Mouse (Mus musculus): ENCODE data around the gene Asap2. TPM values are rescaled to one million over a fixed set of nuclear protein-coding genes. Genes with fewer than 3 reads are reported as not detected.

Asap2 gene
- total RNA-seq, 2 experiments from 2014 or later = 38.6 to 40.1 TPM

DNA sequence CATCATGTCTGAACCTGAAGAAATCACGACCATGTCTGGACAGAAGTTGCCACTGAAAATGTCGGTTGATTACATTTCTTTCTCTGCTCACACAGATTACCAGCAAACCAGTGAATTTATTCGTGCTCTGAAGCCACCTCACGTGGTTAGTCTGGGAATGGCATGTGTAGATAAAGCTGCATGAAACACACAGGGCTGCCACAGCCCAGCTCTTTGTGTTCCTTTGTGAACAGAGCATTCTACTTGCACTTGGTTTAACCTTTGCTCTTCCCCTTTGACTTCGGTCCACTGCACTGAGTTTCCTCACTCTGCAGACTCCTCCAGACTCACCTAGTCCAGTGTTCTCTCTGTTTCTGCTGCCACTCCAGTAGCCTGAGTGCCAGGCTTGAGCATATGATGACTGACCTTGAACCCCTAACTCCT is 312.1 kb downstream of the Asap2 start:
- no peak for TF ChIP-seq CTCF (conservative IDR thresholded peaks at IDR 0.05)
- no peak for DNase-seq (ENCODE audit: low spot score in 2 of 2)
- H3K27ac ChIP-seq = no peak overlapping the region
- H3K4me3 ChIP-seq = no peak overlapping the region

DNA sequence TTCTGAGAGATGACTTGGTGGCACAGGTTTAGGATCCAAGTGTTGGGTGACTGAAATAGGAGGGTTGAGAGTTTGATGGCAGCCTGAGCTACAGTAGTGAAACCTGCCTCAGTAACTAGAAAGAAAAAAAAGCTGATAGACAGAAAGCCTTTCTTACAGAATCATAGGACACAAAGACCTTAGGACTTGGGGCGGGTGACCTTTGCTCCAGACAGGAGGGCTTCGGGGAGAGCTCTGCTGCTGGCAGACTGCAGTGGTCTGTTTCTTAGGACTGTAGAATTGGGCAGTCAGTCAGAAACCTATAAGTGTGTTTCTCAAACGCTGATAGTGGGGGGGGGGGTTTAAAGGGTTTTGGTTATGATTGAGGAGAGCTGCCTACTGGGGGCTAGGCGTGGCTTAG is 315.5 kb downstream of the Asap2 start:
- TF ChIP-seq CTCF (conservative IDR thresholded peaks at IDR 0.05) = no peak
- H3K27ac ChIP-seq = no peak overlapping the region

DNA sequence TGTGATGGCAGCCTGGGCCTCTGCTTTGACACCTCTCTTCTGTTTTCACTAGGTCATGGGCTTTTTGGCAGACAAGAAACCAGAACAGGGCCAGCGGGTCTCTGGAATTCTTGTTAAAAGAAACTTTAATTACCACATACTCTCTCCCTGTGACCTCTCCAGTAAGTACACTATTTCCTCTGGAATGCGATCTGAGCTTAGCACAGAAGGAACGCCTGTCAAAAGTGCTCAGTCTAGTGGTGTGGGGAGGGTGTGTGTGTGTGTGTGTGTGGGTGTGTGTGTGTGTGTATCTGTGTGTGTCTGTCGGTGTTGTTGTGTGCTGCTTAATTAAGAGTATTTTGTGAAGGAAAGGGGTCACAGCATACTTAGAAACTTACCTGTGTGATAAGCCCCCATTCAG is 316.5 kb downstream of the Asap2 start:
- no peak for DNase-seq (ENCODE audit: low spot score in 2 of 2)
- H3K27ac ChIP-seq = no peak overlapping the region
- TF ChIP-seq CTCF (conservative IDR thresholded peaks at IDR 0.05) = no peak
- H3K4me3 ChIP-seq = no peak overlapping the region

More for the DNA sequence above, 315.5 kb downstream of the Asap2 start:
- no peak for DNase-seq (ENCODE audit: low spot score in 2 of 2)
- no peak overlapping the region for H3K4me3 ChIP-seq

DNA sequence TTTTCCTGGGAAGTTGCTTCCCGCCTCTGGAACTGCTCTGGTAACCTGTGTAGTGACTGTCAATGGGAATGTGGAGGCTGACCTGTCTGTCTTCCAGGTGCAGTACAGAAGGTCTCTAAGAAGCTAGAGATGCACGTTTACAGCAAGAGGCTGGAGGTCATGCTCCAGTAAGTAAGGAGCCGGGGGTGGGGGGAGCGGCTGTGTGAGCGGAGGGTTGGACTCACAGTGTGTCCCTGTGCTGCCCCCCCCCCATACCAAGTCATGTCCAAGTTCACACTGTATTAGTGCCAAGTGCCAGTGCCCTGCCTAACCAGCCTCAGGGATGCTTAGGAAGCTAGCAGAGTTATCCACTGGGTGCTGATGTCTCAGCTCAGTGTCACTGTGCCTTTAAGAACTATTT is 321.9 kb downstream of the Asap2 start:
- no peak overlapping the region for H3K4me3 ChIP-seq
- DNase-seq (ENCODE audit: low spot score in 2 of 2) = no peak
- TF ChIP-seq CTCF (conservative IDR thresholded peaks at IDR 0.05) = no peak
- no peak overlapping the region for H3K27ac ChIP-seq

DNA sequence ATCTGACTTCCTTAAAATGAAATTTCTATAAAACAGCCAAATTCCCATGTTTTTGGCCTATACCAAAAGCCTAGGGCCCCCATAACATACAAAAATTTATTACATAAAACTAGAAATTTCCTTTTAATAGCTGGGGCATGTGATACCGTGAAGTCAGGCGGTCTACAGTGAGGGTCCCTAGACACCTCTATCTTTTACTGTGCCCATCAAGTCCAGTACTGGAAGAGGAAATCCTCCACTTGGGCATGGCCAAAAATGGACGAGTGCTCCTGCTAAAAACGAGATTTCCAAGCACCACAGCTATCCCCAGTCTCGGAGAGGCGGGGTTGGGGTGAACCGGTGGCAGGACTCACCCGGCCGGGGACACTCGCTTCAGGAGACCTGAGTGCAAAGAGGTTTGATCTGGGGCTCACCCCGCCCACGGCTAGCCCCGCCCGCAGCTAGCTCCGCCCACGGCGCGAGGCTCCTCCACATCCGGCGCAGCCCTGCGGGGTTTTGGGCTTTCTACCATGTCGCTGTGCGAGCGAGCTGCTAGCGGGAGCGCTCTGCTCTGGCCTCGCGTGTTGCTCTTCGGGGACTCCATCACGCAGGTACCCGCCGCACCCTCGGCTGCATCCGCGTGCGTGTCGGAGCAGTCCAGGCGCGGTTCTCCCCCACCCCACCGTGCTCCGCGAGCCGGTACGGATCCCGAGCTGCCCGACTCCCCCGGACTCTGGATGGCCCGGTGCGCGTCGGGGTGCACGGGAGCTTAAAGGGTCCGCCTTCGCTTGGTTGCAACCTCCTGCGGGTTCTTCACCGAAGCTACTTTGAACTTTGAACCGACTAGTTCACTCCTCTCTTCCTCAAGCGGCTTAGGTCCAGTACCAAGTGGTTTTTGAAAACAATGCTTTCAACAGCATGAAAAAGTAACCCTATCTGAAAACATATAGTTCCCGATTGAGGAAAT is 325.9 kb downstream of the Asap2 start, which contains the start of gene Iah1:
TSS of gene Iah1 (plus strand) at position 467 of the 946 bp plus-strand sequence.
- DNase-seq (ENCODE audit: low spot score in 2 of 2) = peak; percentile 60 to 75
- TF ChIP-seq CTCF (conservative IDR thresholded peaks at IDR 0.05) = no peak
- Histone ChIP-seq H3K4me3 (peak within 1 kb of the TSS; percentile 90), H3K27ac (peak within 1 kb of the TSS; percentile 91)

DNA sequence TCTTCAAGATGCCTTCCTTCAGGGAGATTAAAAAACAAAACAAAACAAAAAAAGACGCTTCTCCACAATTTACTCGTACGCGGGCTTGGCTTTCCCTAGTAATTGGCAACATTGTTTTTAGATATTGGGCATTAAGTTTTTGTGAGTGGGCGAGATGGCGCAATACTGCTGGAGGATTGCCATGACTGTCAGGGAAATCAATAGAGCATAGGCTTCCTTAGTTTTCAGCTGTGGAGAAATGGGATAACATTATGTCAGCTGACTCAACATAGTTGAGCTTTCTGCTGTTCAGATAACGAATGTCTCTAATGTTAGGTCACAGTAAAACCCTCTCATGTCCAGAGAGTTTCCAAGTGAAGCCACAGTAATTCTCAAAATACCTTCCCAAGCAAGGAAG is 326.6 kb downstream of the Asap2 start:
- Histone ChIP-seq H3K27ac (peak overlapping the region; percentile 91), H3K4me3 (peak overlapping the region; percentile 90)
- no peak for TF ChIP-seq CTCF (conservative IDR thresholded peaks at IDR 0.05)
- peak; percentile 35 to 52 for DNase-seq (ENCODE audit: low spot score in 2 of 2)

DNA sequence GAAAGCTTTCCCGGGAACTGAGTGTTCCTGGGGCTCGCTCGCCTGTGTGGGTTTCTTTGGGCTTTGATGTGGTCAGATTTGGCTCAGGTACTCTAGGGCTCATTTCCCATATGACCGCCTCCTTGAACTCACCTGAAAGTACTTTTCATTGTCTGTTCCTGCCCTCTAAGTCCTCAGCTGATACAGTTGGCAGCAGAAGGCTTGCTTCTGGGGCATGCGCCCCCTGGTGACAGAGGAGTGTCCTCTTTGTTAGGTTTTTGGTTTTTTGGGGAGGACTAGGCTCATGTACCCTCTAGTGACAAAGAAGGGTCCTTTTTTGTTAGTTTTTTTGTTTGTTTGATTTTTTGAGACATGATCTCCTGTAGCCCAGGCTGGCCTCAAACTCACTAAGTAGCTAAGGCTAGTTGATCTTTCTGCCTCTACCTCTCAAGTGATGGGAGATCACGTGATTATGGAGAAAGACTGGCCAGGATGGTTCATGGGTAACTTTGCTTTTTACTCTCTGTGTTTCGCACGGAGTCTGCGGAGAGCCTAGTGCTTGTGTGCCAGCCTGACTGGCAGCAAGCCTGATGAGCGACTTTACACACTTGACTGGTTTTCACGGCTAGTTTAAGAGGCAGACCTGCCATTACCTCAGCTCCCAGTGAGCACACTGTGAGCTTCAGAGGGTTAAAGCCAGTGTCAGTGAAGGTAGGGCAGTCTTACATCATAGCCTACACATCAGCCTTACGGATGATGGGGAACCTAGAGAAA is 328.1 kb downstream of the Asap2 start:
- peak; percentile 88 for TF ChIP-seq CTCF (conservative IDR thresholded peaks at IDR 0.05)

More for the DNA sequence above, 328.1 kb downstream of the Asap2 start:
- Histone ChIP-seq H3K4me3 (no peak overlapping the region), H3K27ac (no peak overlapping the region)
- DNase-seq (ENCODE audit: low spot score in 2 of 2) = peak; percentile 25 to 59

Data from layer of hippocampus, adult 2 months (tissue).